Mouse (Mus musculus): ENCODE measurements at regions not wholly inside any gene's neighbourhood (a gene's known extent, or its start where the extent isn't known, plus 50 kb on each side); places are given as distances from the start of the nearest gene placed in this dataset.

- DNase-seq = no peak
Measured at GRCm38 (mm10) chr11:65363846-65364245, 94.1 kb upstream of the Myocd start.

- no peak for DNase-seq
Measured at GRCm38 (mm10) chr11:65360729-65361128, 90.9 kb upstream of the Myocd start.

- no peak for DNase-seq
Measured at GRCm38 (mm10) chr11:65358908-65359307, 89.1 kb upstream of the Myocd start.

GRCm38 (mm10) chr11:65352516-65352915 lies 82.7 kb upstream of the Myocd start:
- DNase-seq = no peak

GRCm38 (mm10) chr11:65349013-65349412 lies 79.2 kb upstream of the Myocd start:
- DNase-seq = no peak

- DNase-seq = no peak
Measured at GRCm38 (mm10) chr11:65341683-65342440, 72.1 kb upstream of the Myocd start.

- no peak for DNase-seq
Measured at GRCm38 (mm10) chr11:65334286-65334685, 64.5 kb upstream of the Myocd start.

GRCm38 (mm10) chr11:65333101-65333500 lies 63.3 kb upstream of the Myocd start:
- DNase-seq = no peak

- DNase-seq = no peak
Measured at GRCm38 (mm10) chr11:65322877-65323440, 53.2 kb upstream of the Myocd start.

Data from cerebellum, postnatal 36 days (tissue).